Mouse (Mus musculus): ENCODE measurements around the gene Mrpl21.

DNA sequence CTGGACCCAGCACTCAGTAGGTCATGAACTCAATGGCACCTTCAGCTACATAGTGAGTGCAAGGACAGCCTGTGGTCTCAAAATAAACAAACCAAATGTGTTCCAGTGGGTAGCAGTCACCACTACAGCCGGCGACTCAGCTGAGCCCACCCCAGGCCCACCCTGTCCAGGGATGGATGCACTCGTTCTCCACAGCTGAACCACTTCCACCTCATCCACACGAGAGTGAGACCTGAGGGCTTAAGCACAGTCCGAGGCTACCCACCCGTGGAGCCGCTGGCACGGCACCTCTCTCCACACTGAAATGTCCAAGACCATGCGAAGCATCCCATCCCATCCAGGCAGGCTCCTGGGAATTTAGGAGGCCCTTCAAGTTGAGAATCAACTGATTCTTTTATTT is 13.4 kb upstream of the Mrpl21 start:
- no peak for TF ChIP-seq CTCF (IDR thresholded peaks at IDR 0.05; ENCODE audit: control insufficient read depth, insufficient read depth, low read length)
- no peak for TF ChIP-seq POLR2A (IDR thresholded peaks at IDR 0.05; ENCODE audit: borderline replicate concordance, control insufficient read depth, low read depth, low read length)

All from bone marrow, adult 2 months (tissue).